Mouse (Mus musculus) liver, adult 2 months (tissue): ENCODE results near the gene Purb. TPM values are rescaled to one million over a fixed set of nuclear protein-coding genes. Genes with fewer than 3 reads are reported as not detected.
A peak's percentile ranks its signal among the peaks of the same experiment; 100 is the strongest.

Experiments
- DNase-seq: peaks from one replicate; pipeline ENCODE4 v3.0.0-alpha.2; 2011; ENCODE audit warnings: low read depth, low spot score; ENCODE audit errors: extremely low read depth
- H3K27ac ChIP-seq: fragments of 200-500 bp; replicated peaks from 2 replicates; pipeline ENCODE4 v1.5.1; 2012; ENCODE audit warnings: low read depth, mild to moderate bottlenecking, control low read depth, inconsistent platforms, low read length; ENCODE audit not compliant: insufficient read depth
- H3K27me3 ChIP-seq: fragments of 200-500 bp; 2 replicates; pipeline ENCODE4 v1.6.1; 2012; ENCODE audit warnings: mild to moderate bottlenecking, moderate library complexity, low read length, inconsistent platforms; ENCODE audit not compliant: control insufficient read depth, insufficient read depth
- H3K36me3 ChIP-seq: fragments of 200-500 bp; 2 replicates; pipeline ENCODE4 v1.6.1; 2012; ENCODE audit warnings: low read length, inconsistent platforms; ENCODE audit not compliant: control insufficient read depth, insufficient read depth
- H3K4me1 ChIP-seq: fragments of 200-500 bp; 2 replicates; pipeline ENCODE4 v1.6.1; 2011; ENCODE audit warnings: low read length; ENCODE audit not compliant: control insufficient read depth, insufficient read depth
- H3K4me3 ChIP-seq: fragments of 200-500 bp; 2 replicates; pipeline ENCODE4 v1.5.1; 2011; ENCODE audit warnings: low read depth, mild to moderate bottlenecking, control low read depth, low read length, moderate library complexity; ENCODE audit not compliant: insufficient read depth
- H3K79me2 ChIP-seq: fragments of 200-500 bp; 2 replicates; pipeline ENCODE4 v1.6.1; 2012; ENCODE audit warnings: inconsistent platforms, mild to moderate bottlenecking, low read length, moderate library complexity; ENCODE audit not compliant: control insufficient read depth, insufficient read depth
- H3K9ac ChIP-seq: fragments of 200-500 bp; 2 replicates; pipeline ENCODE4 v1.6.1; 2012; ENCODE audit warnings: low read depth, mild to moderate bottlenecking, control low read depth, inconsistent platforms, low read length
- CTCF ChIP-seq: fragments of 200-500 bp; IDR thresholded peaks from 2 replicates; pipeline ENCODE4 v1.5.1; 2011; ENCODE audit warnings: low read depth, low read length, control low read depth
- POLR2A ChIP-seq: fragments of 200-500 bp; IDR thresholded peaks from 2 replicates; pipeline ENCODE4 v1.6.1; 2011; ENCODE audit warnings: low read length, control low read depth; ENCODE audit not compliant: insufficient read depth; ENCODE audit errors: extremely low read depth
- WGBS: fragments of 180-500 bp; shearing (Covaris S2); methylation state at CpG from one replicate; pipeline ENCODE4 v1.1.7; 2018; 5-methylcytosine and 5-hydroxymethylcytosine counted together
- polyA plus RNA-seq: library from polyadenylated mRNA; depleted of rRNA; stranded (reverse); fragments of >200 nt; gene quantifications from 2 replicates; pipeline ENCODE4 v1.2.3, GENCODE M21; 2012
- total RNA-seq: library from RNA; depleted of rRNA; stranded (reverse); fragments of >200 nt; gene quantifications from 2 replicates; pipeline ENCODE4 v1.2.3, GENCODE M21; 2014

The Purb gene
- total and polyA plus RNA-seq, 2 experiments, result 2.5 to 11.2 TPM

DNA sequence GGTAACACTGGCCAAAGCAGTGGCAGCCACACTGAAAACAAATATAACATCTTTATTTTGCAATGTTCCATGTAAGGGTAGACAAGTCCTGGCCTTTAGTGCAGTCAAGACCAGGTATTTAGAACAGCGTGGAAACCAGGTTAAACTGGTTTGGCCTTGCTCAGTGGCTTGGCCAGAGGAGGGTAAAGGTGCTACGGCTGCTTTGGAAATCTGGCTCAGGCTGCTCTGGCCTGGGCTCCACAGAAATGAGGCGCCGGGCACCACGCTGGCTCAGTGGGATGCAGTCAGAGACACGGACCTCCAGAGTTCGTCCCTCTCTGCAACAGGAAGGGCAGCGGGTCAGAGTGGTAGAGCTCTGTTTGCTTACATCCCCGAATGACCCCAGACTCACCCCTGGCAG is 30.8 kb upstream of the Purb start:
- TF ChIP-seq CTCF, result no peak
- Histone ChIP-seq H3K27me3 (no peaks in the 10 kb centered on the region), H3K4me3 (no peak overlapping the region), H3K27ac (no peak overlapping the region), H3K79me2 (no peaks in the 10 kb centered on the region), H3K4me1 (no peaks in the 10 kb centered on the region), H3K36me3 (no peaks in the 10 kb centered on the region), H3K9ac (no peak overlapping the region)
- no peak for DNase-seq
- WGBS, result 58% methylated on average over 9 of the region's 9 CpGs

DNA sequence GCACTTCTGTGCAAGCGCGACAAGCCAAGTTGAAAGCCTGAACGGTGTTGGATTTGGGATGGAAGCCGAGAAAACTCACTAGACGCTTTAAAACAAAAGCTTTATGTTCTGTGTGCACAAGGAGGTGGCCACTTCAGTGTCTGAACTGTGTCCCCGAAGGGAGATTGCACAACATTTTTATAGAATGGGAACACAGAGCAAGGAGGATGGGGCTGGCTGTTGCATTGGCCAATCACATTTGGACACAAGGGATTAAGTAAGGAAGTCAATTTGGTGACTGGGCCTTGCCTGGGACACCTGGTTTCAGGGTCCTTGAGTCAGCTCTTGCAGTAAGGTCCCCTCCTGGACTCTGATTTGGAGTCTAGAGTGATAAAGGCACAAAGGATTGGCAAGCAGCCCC is 29.0 kb upstream of the Purb start:
- Histone ChIP-seq H3K79me2 (no peaks in the 10 kb centered on the region), H3K4me3 (no peak overlapping the region), H3K27ac (no peak overlapping the region), H3K4me1 (no peaks in the 10 kb centered on the region), H3K9ac (no peak overlapping the region), H3K27me3 (no peaks in the 10 kb centered on the region), H3K36me3 (no peaks in the 10 kb centered on the region)
- DNase-seq, result peak; percentile 29
- WGBS, result 37% methylated on average over 6 of the region's 6 CpGs
- TF ChIP-seq POLR2A (no peak), CTCF (no peak)

DNA sequence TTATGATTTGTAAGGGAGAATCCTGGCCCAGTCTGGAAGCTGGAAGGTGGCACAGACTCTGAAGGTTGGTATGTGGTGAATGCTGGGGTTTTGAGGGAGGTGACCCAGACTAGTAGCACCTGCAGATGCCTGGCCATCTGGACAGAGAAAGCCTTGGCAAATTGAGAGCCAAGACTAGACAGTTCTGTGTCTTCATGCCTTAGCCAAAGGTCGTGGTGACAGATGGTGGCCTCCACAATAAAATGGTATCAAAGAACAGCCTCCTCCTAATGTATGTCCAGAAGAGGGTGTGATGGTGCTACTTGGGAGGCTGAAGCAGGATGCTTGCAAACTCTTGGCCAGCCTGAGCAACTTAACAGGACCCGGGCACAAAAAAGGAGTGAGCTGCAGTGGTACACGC is 28.5 kb upstream of the Purb start:
- no peak for TF ChIP-seq CTCF
- no peak for TF ChIP-seq POLR2A
- Histone ChIP-seq H3K36me3 (no peaks in the 10 kb centered on the region), H3K9ac (no peak overlapping the region), H3K27me3 (no peaks in the 10 kb centered on the region), H3K4me3 (no peak overlapping the region), H3K79me2 (no peaks in the 10 kb centered on the region), H3K27ac (no peak overlapping the region), H3K4me1 (no peaks in the 10 kb centered on the region)
- WGBS, result 70% methylated on average over 3 of the region's 3 CpGs
- no peak for DNase-seq

DNA sequence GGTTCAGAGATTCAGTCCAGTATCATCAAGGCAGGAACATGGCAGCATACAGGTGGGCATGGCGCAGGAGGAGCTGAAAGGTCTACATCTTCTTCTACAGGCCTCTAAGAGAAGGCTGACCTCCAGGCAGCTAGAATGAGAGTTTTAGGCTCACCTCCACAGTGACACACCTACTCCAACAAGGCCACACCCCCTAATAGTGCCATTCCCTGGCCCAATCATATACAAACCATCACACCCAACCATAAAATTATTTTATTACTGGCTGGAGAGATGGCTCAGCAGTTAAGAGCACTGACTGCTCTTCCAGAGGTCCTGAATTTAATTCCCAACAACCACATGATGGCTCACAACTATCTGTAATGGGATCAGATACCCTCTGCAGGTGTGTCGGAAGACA is 26.8 kb upstream of the Purb start:
- Histone ChIP-seq H3K4me3 (no peak overlapping the region), H3K36me3 (no peaks in the 10 kb centered on the region), H3K27ac (no peak overlapping the region), H3K4me1 (no peaks in the 10 kb centered on the region), H3K79me2 (no peaks in the 10 kb centered on the region), H3K9ac (no peak overlapping the region), H3K27me3 (no peaks in the 10 kb centered on the region)
- WGBS, result 99% methylated on average over 2 of the region's 2 CpGs
- TF ChIP-seq CTCF, result no peak
- no peak for TF ChIP-seq POLR2A
- no peak for DNase-seq

DNA sequence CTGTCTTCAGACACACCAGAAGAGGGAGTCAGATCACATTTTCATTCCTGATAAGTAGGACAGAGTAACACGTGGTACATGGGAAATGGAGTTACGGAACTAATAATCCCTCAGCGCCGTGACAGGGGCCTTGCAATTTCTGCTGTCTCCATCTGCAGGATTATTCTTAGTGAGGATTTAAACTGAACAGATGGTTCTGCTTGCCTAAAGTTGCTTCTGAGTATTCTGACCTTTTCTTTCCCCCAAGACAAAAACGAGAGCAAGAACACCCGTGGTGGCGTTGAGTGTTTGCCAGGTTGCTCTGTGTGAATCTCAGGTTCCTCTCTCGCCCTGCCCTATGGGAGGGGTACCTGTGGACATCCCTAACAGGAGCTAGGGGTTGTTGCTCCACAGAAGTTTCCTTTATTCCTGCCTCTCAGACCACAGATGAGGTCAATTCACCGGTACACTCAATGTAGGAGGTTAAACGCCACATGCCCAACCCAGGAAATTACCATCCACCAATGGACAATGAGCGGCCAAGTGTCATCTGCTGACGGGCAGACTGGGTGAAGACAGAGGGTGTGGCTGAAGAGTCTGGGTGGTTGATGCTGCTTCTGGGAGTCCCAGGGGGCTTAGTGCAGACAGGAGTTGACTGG is 21.7 kb upstream of the Purb start:
- Histone ChIP-seq H3K27ac (no peak overlapping the region), H3K27me3 (no peaks in the 10 kb centered on the region), H3K79me2 (no peaks in the 10 kb centered on the region), H3K4me1 (no peaks in the 10 kb centered on the region), H3K36me3 (no peaks in the 10 kb centered on the region), H3K9ac (no peak overlapping the region), H3K4me3 (no peak overlapping the region)
- DNase-seq, result no peak
- TF ChIP-seq CTCF (no peak), POLR2A (no peak)
- WGBS, result 81% methylated on average over 12 of the region's 12 CpGs

DNA sequence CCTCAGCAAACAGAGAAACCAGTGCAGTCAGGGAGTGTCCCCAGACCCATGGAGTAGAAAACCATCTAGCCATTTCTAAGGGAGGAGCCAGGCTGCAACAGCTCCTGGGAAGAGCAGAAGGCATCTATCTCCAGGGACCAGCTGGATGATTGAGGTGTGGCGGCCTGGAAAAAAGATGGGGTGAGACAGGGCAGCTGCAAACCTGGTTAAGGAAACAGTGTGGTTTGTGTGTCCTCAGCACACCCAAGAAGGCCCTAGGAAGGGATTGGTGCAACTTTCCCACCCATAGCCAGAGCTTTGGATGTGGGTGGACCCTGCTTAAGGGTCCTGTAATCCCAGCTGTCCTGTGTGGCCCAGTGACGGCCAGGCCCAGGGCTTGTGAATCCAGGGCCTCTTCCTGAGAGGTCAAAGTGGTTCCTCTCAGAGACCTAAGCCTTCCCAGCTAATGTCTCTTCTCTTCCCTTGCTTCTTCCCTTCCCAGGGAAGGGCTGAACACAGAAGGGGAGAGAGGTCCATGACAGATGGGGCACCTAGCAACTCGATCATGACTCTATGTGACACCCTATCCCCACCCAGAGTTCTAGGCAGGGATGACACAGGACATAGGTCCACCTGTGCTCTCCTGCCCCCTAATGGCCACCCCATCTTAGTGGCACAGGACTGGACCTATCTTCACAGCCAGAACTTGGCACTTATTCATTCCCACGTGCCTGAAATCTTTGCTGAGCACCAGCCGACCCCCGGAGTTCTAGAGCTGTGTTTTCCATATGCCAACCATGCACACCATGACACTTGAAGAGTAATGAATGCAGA is 14.2 kb upstream of the Purb start:
- H3K4me1 ChIP-seq, result no peaks in the 10 kb centered on the region
- H3K4me3 ChIP-seq, result no peak overlapping the region
- peak; percentile 90 for TF ChIP-seq CTCF
- TF ChIP-seq POLR2A, result no peak
- H3K27me3 ChIP-seq, result no peaks in the 10 kb centered on the region
- DNase-seq, result peak; percentile 62
- WGBS, result 34% methylated on average over 6 of the region's 6 CpGs
- H3K27ac ChIP-seq, result no peak overlapping the region
- H3K36me3 ChIP-seq, result no peaks in the 10 kb centered on the region
- H3K9ac ChIP-seq, result no peak overlapping the region
- H3K79me2 ChIP-seq, result no peaks in the 10 kb centered on the region
